Mouse (Mus musculus): ENCODE measurements at regions not wholly inside any gene's neighbourhood (a gene's known extent, or its start where the extent isn't known, plus 50 kb on each side); places are given as distances from the start of the nearest gene placed in this dataset.

DNA sequence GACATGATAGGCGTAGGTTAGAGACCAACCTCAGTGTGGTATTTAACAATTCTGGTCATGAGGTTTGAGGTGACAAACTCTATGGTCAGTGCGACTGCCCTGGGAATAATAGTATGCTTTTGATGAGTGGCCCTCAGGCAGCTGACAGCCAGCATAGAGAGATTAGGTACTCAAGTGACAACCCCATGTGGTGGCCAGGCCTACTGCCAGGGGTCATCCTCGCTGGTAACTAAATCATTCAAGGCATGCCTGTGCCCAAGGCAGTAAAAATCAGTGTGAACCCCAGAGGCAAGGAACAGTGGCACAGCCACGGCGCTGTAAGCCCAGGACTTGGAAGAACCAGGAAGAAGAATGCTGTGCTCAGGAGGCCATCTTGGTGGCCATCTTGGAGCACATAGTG lies 134.6 kb upstream of the Jarid2 start:
- TF ChIP-seq CTCF (IDR thresholded peaks at IDR 0.05; ENCODE audit: borderline replicate concordance, insufficient read depth, low read depth, low read length) (no peak), POLR2A (IDR thresholded peaks at IDR 0.05; ENCODE audit: borderline replicate concordance, insufficient read depth, low read length) (no peak)

Data from cerebellum, adult 2 months (tissue).